Mouse (Mus musculus) B cell, adult 62 days (primary cell): ENCODE measurements around the gene Msh5. TPM values are rescaled to one million over a fixed set of nuclear protein-coding genes. Genes with fewer than 3 reads are reported as not detected.

Source experiments
- total RNA-seq: library from RNA; stranded (reverse); gene quantifications from 4 replicates; pipeline ENCODE4 v1.2.4, GENCODE M21; 2023

Gene Msh5
- total RNA-seq, 1 experiment from 2014 or later, result 10.3 TPM

Other genes starting within 250 kb of the Msh5 start
- not detected in 4 replicates for gene Cyp21a1, start 242.2 kb downstream of the Msh5 start, total RNA-seq
- gene Stk19, start 209.8 kb downstream of the Msh5 start, total RNA-seq, result 70.2 to 78.8 TPM (median 74.6 TPM) in 4 replicates
- gene Dxo, start 209.7 kb downstream of the Msh5 start, total RNA-seq, result 83.3 to 87.2 TPM (median 86.2 TPM) in 4 replicates
- 99.2 to 119 TPM (median 104 TPM) in 4 replicates for gene Skiv2l, start 196.5 kb downstream of the Msh5 start, total RNA-seq
- 31.6 to 38.4 TPM (median 32.6 TPM) in 4 replicates for gene Nelfe, start 196.4 kb downstream of the Msh5 start, total RNA-seq
- 0.60 TPM in 1 of 4 replicates, not detected in the others for gene Cfb, start 184.2 kb downstream of the Msh5 start, total RNA-seq
- 11.5 to 12.8 TPM (median 11.9 TPM) in 4 replicates for gene Zbtb12, start 167.3 kb downstream of the Msh5 start, total RNA-seq
- not detected in 4 replicates for gene Gm20547, start 164.7 kb downstream of the Msh5 start, total RNA-seq
- gene C2, start 148.5 kb downstream of the Msh5 start, total RNA-seq, result 1.6 to 3.1 TPM (median 3.1 TPM) in 4 replicates
- gene Ehmt2, start 148.3 kb downstream of the Msh5 start, total RNA-seq, result 145 to 166 TPM (median 150 TPM) in 4 replicates
- gene Slc44a4, start 132.3 kb downstream of the Msh5 start, total RNA-seq, result not detected in 4 replicates
- 91.5 to 104 TPM (median 98.0 TPM) in 4 replicates for gene Neu1, start 115.5 kb downstream of the Msh5 start, total RNA-seq
- gene Hspa1b, start 87.5 kb downstream of the Msh5 start, total RNA-seq, result 143 to 677 TPM (median 225 TPM) in 4 replicates
- 1.1 TPM in 1 of 4 replicates, not detected in the others for gene Gm20481, start 76.8 kb downstream of the Msh5 start, total RNA-seq
- 69.3 to 362 TPM (median 119 TPM) in 4 replicates for gene Hspa1a, start 74.6 kb downstream of the Msh5 start, total RNA-seq
- 0.24 to 0.40 TPM in 2 of 4 replicates, not detected in the others for gene Hspa1l, start 74.0 kb downstream of the Msh5 start, total RNA-seq
- 27.8 to 35.0 TPM (median 28.9 TPM) in 4 replicates for gene Lsm2, start 64.9 kb downstream of the Msh5 start, total RNA-seq
- gene Vars, start 45.8 kb downstream of the Msh5 start, total RNA-seq, result 237 to 278 TPM (median 258 TPM) in 4 replicates
- 0.28 to 0.52 TPM (median 0.30 TPM) in 4 replicates for gene Vwa7, start 30.2 kb downstream of the Msh5 start, total RNA-seq
- 3.0 to 6.4 TPM (median 4.1 TPM) in 4 replicates for gene Sapcd1, start 18.7 kb downstream of the Msh5 start, total RNA-seq
- 185 to 195 TPM (median 191 TPM) in 4 replicates for gene Clic1, start 3.2 kb upstream of the Msh5 start, total RNA-seq
- gene Ddah2, start 12.3 kb upstream of the Msh5 start, total RNA-seq, result 2.2 to 6.0 TPM (median 4.3 TPM) in 4 replicates
- gene Ly6g6c, start 18.6 kb upstream of the Msh5 start, total RNA-seq, result not detected in 4 replicates
- gene Mpig6b, start 19.4 kb upstream of the Msh5 start, total RNA-seq, result not detected in 4 replicates
- gene Ly6g6e, start 30.2 kb upstream of the Msh5 start, total RNA-seq, result not detected in 4 replicates
- gene Ly6g6d, start 31.3 kb upstream of the Msh5 start, total RNA-seq, result not detected in 4 replicates
- gene Ly6g6f, start 38.9 kb upstream of the Msh5 start, total RNA-seq, result not detected in 4 replicates
- gene Abhd16a, start 42.5 kb upstream of the Msh5 start, total RNA-seq, result 72.8 to 85.6 TPM (median 76.5 TPM) in 4 replicates
- not detected in 4 replicates for gene Ly6g5c, start 61.5 kb upstream of the Msh5 start, total RNA-seq
- 0.66 to 1.6 TPM (median 1.3 TPM) in 4 replicates for gene Ly6g5b, start 68.7 kb upstream of the Msh5 start, total RNA-seq
- gene Gpank1, start 74.7 kb upstream of the Msh5 start, total RNA-seq, result 19.6 to 24.1 TPM (median 22.1 TPM) in 4 replicates
- 114 to 130 TPM (median 122 TPM) in 4 replicates for gene Csnk2b, start 75.3 kb upstream of the Msh5 start, total RNA-seq
- 12.0 to 17.1 TPM (median 14.5 TPM) in 4 replicates for gene D17H6S53E, start 79.6 kb upstream of the Msh5 start, total RNA-seq
- 1.2 to 1.6 TPM in 2 of 4 replicates, not detected in the others for gene Apom, start 85.3 kb upstream of the Msh5 start, total RNA-seq
- 465 to 496 TPM (median 476 TPM) in 4 replicates for gene Bag6, start 88.4 kb upstream of the Msh5 start, total RNA-seq
- gene Prrc2a, start 118.2 kb upstream of the Msh5 start, total RNA-seq, result 337 to 364 TPM (median 345 TPM) in 4 replicates
- 2.7 to 6.9 TPM (median 4.0 TPM) in 4 replicates for gene Aif1, start 129.3 kb upstream of the Msh5 start, total RNA-seq
- 33.5 to 53.9 TPM (median 46.9 TPM) in 4 replicates for gene Lst1, start 141.7 kb upstream of the Msh5 start, total RNA-seq
- 591 to 612 TPM (median 606 TPM) in 4 replicates for gene Ltb, start 147.7 kb upstream of the Msh5 start, total RNA-seq
- gene Tnf, start 155.3 kb upstream of the Msh5 start, total RNA-seq, result 9.1 to 13.6 TPM (median 11.4 TPM) in 4 replicates
- gene Lta, start 158.6 kb upstream of the Msh5 start, total RNA-seq, result 39.2 to 45.1 TPM (median 41.7 TPM) in 4 replicates
- gene Gm16181, start 174.1 kb upstream of the Msh5 start, total RNA-seq, result not detected in 4 replicates
- 1.7 to 4.6 TPM (median 2.7 TPM) in 4 replicates for gene Atp6v1g2, start 186.9 kb upstream of the Msh5 start, total RNA-seq
- 11.2 to 14.6 TPM (median 13.4 TPM) in 4 replicates for gene Nfkbil1, start 189.0 kb upstream of the Msh5 start, total RNA-seq
- 399 to 443 TPM (median 429 TPM) in 4 replicates for gene Ddx39b, start 195.0 kb upstream of the Msh5 start, total RNA-seq
- gene H2-D1, start 216.0 kb upstream of the Msh5 start, total RNA-seq, result 1,754 to 1,882 TPM (median 1,817 TPM) in 4 replicates